Mouse (Mus musculus): Measurements from ENCODE around the gene Ppfia3. TPM values are rescaled to one million over a fixed set of nuclear protein-coding genes. Genes with fewer than 3 reads are reported as not detected.
A peak's percentile ranks its signal among the peaks of the same experiment; 100 is the strongest.
"Not testable (repeated sequence)": the region's sequence is repeated elsewhere in the genome, so short reads cannot be mapped to it uniquely, and the experiment has no call there.

The Ppfia3 gene
- total RNA-seq, 2 experiments from 2014 or later: 159 to 168 TPM

DNA sequence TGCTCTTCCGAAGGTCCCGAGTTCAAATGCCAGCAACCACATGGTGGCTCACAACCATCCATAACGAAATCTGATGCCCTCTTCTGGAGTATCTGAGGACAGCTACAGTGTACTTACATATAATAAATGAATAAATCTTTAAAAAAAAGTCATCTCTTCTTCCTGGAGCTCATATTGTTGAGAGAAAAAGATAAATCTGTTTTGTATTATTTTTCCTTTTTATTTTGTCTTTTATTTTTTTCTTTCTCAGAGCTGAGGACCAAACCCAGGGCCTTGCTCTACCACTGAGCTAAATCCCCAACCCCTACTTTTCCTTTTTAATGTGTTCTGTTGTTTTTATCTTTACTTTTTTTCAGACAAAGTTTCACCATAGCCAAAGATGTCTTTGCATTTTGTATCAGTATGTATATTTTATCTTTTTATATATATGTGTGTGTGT is 29.5 kb upstream of the Ppfia3 start:
- intact Hi-C loops (cut with DNase I): not testable (repeated sequence)

DNA sequence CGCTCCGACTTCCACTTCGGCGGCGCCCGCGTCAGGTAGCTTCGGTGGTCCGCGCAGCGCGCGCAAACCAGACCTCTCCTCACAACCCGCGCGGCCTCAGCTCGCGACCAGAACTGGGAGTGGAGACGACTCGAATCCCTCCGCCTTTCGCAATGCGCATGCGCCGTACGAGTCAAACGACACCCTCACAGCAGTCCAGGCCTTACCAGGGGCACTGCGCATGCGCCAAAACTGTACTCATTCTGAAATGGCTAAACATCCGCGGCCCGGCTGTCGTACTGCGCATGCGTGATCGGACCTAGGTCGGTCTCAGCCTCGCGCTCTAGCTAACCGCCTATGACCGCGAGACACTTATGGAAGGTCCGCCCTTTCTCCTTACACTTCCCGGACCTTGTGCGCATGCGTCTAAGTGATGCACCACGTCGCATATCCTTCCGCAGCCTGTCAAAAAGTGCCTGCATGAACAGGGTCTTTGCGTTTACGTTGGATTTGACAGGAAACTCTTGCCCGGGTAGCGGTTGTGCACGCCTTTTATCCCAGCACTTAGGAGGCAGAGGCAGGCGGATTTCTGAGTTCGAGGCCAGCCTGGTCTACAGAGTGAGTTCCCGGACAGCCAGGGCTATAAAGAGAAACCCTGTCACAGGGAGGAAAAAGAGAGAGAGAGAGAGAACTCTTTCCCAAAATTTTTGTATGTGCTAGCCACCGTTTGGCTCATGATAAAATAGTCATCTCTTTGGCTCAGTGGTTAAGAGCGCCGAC is 28.9 kb upstream of the Ppfia3 start, which contains the start of gene Snrnp70:
Gene Snrnp70, minus strand, starts transcription at position 165 of the 759 bp plus-strand sequence.
- DNase-seq (ENCODE audit: low spot score in 2 of 2): peak; percentile 100
- intact Hi-C loops (cut with DNase I): no loop called here

More for the DNA sequence above, 29.5 kb upstream of the Ppfia3 start:
- DNase-seq (ENCODE audit: low spot score in 2 of 2): not testable (repeated sequence)

DNA sequence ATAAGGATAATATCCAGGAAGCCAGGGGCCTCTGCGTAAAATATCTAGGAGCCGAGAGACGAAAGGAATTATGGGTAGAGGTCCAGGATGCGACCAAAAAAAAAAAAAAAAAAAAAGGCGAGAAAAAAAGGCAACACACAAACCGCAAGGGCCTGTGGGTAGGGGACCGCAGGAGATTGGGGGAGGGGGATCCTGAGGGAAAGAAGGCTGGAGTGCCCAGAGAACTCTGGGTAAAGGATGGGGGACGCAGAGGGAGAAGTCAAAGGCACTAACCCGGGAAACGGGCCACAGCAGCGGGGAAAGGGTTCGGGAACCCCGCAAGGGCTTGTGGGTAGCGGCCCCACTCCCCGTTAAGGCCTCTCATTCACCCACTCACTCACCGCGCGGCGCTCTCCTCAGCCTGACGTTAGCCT is 28.3 kb upstream of the Ppfia3 start:
- DNase-seq (ENCODE audit: low spot score in 2 of 2): peak in 1 of 2 experiments; percentile 76

GRCm38 (mm10) chr7:45386077-45386476 is 19.3 kb upstream of the Ppfia3 start:
- intact Hi-C loops (cut with DNase I): no loop called here
- no peak for DNase-seq (ENCODE audit: low spot score in 2 of 2)

More for the DNA sequence above, 28.3 kb upstream of the Ppfia3 start:
- intact Hi-C loops (cut with DNase I): no loop called here

GRCm38 (mm10) chr7:45376057-45376456 is 9.2 kb upstream of the Ppfia3 start:
- intact Hi-C loops (cut with DNase I): no loop called here
- peak in 1 of 2 experiments; percentile 76 for DNase-seq (ENCODE audit: low spot score in 2 of 2)

DNA sequence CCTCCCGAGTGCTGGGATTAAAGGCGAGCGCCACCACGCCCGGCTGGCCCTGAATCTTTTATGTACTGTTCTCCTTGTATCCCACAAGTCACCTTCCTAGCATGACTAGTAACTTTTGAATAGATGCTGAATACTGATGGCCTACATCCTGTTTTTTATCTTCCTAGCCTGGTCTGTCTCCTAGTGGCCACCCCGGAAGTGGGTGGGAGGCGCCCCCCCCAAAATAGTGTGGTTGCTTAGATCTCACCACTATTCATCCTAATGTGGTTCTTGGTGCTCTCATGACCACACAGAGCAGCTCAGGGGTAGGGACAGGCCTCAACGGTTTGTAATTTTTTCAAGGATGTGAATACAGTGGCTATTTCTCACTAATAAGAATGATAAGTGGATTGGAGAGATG is 7.8 kb upstream of the Ppfia3 start:
- DNase-seq (ENCODE audit: low spot score in 2 of 2): no peak
- intact Hi-C loops (cut with DNase I): no loop called here

DNA sequence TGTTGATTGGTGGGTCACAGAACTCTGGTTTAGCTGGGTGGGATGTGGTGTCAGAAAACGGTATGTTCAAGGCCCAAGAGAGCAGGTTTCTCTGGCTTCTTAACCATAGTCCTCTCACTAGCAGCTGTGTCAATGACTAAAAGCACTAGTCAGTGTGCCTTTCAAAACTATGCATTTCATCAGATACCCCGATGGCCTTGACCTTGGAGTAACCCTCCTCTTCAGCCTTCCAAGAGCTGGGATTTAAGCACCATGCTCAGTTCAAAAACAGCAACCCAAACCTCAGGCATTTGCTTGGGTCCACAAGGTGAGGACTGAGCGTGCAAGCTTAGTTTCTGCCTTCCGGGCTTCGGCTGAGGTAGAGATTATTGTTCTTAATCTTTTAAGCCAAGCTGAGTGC is 5.6 kb upstream of the Ppfia3 start:
- intact Hi-C loops (cut with DNase I): no loop called here
- DNase-seq (ENCODE audit: low spot score in 2 of 2): no peak

GRCm38 (mm10) chr7:45370475-45371311 is 3.9 kb upstream of the Ppfia3 start, which contains the start of gene Lin7b:
Lin7b (minus strand) TSS chr7:45370583.
- DNase-seq (ENCODE audit: low spot score in 2 of 2): peak; percentile 93
- intact Hi-C loops (cut with DNase I): no loop called here

DNA sequence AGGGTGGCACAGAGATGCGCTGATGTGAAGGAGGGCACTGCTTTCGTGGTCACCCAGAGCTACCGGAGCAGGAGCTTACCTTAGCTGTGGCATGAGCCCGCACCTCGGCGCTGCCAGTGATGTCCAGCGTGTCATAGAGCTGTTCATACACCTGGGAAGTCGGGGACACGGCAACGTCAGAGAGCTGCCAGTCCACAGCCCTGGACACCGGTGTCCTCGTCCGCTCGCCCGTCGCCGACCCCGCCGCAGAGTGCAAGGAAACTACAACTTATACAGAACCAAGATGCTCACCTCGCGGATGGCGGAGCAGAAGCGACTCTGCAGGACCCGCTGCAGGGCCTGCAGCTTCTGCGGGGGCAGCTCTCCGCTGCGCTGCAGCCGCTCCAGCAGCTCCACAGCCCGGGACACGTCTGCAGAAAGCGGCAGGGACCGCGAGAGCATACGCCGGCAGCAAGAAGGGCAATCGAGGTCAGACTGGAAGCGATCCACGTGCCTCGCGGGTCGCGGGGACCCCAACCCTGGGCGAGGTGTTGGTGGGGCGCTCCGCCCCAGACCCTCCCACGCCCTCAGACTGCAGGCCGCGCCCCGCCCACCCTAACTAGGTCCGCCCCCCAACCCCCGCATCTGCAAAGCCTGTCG is 3.1 kb upstream of the Ppfia3 start:
- intact Hi-C loops (cut with DNase I): loop anchor here (5.0 kb wide), 1 partner anchor 68 kb away; no protein-coding TSS in a partner anchor
- DNase-seq (ENCODE audit: low spot score in 2 of 2): no peak

DNA sequence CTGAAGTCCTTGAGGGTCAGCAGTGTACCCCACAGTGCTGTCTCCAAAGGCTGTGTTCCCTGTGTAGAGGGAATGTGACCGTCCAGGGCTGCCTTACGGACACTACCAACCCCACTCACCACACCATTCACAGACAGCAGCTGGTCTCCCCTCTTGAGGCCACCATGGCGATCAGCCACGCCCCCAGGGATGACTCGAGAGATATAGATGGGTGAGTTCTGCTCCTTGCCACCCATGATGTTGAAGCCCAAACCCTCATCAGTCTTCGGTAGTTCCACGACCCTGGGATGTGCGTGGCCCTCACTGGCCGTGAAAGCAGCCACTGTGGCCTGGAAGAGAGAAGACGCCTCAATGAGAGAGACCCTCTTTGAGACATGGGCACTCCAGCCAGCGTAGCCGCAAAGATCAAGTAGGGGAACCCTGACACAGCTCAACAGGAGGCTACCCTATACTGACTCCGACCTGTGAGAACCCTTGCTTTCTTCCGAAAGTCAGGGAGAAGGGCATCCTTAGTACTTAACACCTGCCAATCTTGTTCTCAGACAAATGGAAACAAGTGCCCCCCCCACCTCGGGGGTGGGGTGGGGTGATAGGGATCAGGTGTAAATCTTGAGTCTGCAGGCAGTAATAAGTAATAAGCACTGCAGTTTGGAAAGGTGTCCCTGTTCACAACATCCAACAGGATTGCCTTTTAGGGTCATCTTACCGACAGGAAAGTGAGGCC is 2.4 kb upstream of the Ppfia3 start:
- DNase-seq (ENCODE audit: low spot score in 2 of 2): no peak
- intact Hi-C loops (cut with DNase I): loop anchor here (5.0 kb wide), 1 partner anchor 67 kb away; no protein-coding TSS in a partner anchor

DNA sequence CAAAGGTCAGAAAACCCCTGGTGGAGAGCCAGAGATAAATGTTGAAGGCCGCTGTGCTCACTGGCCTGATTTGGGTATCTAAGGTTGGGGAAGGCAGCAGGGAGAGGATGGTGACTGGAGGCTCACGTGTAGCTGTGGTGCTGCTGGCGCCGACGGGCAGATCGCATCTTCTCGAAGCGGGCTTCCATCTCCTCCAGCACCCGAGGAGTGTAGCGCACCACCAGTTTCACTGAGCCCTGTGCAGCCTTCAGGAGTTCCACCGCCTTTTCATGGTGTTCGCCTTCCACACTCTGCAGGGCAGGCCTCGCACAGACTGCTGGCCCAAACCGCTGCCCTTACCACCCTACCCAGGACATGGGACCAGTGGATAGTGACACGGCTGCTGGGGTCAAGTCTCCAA is 1.4 kb upstream of the Ppfia3 start:
- DNase-seq (ENCODE audit: low spot score in 2 of 2): peak; percentile 36 to 49
- intact Hi-C loops (cut with DNase I): loop anchor here (5.0 kb wide), 1 partner anchor 66 kb away; no protein-coding TSS in a partner anchor

GRCm38 (mm10) chr7:45367020-45367880 is 431 bp upstream of the Ppfia3 start:
- intact Hi-C loops (cut with DNase I): loop anchor here (5.0 kb wide), 1 partner anchor 65 kb away; no protein-coding TSS in a partner anchor
- peak; percentile 98 to 99 for DNase-seq (ENCODE audit: low spot score in 2 of 2)

DNA sequence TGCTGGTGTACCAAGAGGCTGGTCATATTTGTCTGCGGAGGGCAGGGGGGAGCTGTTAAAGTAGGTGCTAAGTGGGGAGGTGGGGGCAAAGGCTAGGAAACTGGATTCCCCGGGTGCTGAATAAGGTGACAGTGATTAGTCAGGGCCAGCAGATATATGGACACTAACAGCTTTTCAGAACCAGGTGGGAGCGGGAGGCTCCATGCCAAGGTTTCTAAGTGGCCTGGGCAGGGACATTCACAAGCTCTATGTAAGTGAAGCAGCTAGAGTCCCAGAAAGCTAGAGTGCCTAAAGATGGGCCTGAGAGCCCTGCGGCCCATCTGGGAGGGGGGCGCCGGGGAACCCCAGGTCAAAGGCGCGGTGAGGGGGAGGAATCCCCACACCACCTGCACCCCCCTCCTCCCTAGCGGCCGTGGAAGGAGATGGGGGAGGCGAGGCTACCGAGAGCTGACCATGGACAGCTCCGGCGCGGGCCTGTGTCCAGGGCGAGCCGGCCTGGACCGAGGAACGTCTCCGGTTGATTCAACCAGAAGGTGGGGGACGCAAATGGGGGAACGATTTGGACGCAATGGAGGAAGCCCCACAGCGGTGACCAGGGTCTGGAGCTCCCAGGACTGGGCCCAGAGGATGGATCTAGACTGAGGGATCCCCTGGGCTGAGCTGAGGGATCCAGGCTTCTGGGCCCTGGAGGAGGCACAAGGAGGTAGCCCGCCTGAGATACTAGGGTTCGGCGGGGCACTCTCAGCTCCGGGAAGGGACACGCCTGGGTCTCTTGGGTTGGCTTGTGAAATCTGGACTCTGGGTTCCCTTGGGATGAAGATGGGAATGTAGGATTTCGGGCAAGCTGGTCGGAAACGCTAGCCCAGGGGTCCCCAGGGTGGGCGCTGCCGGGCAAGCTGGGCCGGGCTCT is 822 bp downstream of the Ppfia3 start:
- no peak for DNase-seq (ENCODE audit: low spot score in 2 of 2)
- intact Hi-C loops (cut with DNase I): loop anchor here (5.0 kb wide), 1 partner anchor 64 kb away; no protein-coding TSS in a partner anchor

DNA sequence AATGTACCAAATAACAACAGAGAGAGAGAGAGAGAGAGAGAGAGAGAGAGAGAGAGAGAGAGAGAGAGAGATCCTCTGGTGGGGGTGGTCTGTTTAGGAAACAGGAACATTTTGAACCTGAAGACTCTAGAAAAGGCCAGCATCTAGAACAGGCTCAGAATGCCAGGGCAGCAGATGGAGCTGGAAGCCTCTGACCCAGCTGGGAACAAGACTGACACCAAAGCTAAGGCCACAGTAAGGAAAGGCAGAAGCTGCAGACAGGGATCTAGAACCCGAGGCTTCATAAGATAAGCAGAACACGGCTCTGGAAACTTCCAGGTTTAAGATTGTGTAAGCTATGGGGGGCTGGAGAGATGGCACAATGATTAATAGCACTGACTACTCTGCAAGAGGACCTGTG is 2.8 kb downstream of the Ppfia3 start:
- no peak for DNase-seq (ENCODE audit: low spot score in 2 of 2)
- intact Hi-C loops (cut with DNase I): no loop called here

DNA sequence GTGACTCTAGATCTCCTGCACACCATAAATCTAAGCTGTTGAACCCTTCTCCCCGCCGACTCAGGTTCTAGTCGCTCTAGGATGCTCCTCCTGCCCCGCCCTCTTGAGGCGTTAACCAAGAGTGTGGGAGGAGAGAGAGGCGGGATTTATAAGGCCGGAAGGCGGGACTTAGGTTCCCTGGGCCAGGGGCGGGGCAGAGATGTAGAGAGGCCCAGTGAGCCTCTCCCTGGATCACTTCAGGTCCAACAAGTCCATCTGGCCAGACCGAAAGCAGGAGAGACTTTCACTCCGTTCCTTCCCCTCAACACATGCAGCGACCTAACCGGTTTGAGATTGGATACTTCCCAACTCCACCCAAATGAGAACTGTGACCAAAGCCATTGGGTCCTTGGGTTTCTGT is 4.0 kb downstream of the Ppfia3 start:
- DNase-seq (ENCODE audit: low spot score in 2 of 2): no peak
- intact Hi-C loops (cut with DNase I): no loop called here

DNA sequence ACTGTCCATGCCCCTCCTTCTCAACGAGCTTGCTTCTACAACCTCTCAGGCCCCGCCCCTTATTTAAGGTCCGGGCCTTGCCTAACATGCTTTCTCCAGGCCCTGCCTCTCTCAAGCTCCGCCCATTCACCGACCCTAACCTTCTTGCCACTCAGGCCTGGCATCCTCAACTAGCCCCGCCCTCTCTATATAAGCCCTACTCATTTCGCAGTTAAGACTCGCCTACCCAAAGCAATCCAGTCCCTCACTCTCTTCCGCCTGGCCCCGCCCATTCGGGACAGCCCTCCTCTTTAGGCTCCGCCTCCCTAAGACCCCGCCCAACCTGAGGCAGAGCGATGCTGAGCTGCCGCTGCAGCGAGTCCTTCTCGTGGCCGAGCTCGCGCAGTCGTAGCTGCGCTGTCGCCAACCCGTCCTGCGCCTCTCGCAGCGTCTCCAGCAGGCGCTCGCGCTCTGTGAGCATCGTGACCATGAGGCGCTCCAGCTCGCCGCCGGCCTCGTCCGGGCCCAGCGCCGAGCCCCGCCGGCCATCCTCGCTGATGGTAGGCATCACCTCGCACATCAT is 5.5 kb downstream of the Ppfia3 start:
- intact Hi-C loops (cut with DNase I): no loop called here
- DNase-seq (ENCODE audit: low spot score in 2 of 2): peak; percentile 84 to 89

Measured in left cerebral cortex, postnatal 14 days (tissue).